Mouse (Mus musculus): Measurements from ENCODE around the gene Gipc3.

Gipc3 gene

GRCm38 (mm10) chr10:81346453-81347067 lies 3.5 kb upstream of the Gipc3 start:
- DNase-seq (ENCODE audit: inconsistent ontology term) = peak; percentile 53

DNA sequence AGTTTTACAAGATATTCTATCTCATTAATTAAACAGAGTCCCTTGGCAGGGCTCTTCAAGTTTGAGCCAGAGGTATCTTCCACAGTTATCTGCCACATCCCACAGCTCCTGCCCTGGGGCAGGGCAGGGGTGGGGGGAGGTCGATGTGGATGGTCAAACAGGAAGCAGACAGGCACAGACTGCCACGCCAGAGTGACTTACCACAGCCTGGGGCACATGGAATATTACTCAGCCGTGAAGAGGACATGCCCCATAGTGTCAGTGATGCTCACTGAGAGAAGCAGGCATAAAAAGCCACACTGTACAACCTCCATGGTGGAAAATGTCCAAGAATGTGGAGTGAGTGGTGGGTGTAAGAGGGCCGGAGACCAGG lies 2.1 kb upstream of the Gipc3 start:
- DNase-seq (ENCODE audit: inconsistent ontology term) = peak; percentile 31

GRCm38 (mm10) chr10:81344421-81345161 lies 1.5 kb upstream of the Gipc3 start:
- no peak for DNase-seq (ENCODE audit: inconsistent ontology term)

GRCm38 (mm10) chr10:81341333-81341949 lies 1.6 kb downstream of the Gipc3 start:
- peak; percentile 65 for DNase-seq (ENCODE audit: inconsistent ontology term)

DNA sequence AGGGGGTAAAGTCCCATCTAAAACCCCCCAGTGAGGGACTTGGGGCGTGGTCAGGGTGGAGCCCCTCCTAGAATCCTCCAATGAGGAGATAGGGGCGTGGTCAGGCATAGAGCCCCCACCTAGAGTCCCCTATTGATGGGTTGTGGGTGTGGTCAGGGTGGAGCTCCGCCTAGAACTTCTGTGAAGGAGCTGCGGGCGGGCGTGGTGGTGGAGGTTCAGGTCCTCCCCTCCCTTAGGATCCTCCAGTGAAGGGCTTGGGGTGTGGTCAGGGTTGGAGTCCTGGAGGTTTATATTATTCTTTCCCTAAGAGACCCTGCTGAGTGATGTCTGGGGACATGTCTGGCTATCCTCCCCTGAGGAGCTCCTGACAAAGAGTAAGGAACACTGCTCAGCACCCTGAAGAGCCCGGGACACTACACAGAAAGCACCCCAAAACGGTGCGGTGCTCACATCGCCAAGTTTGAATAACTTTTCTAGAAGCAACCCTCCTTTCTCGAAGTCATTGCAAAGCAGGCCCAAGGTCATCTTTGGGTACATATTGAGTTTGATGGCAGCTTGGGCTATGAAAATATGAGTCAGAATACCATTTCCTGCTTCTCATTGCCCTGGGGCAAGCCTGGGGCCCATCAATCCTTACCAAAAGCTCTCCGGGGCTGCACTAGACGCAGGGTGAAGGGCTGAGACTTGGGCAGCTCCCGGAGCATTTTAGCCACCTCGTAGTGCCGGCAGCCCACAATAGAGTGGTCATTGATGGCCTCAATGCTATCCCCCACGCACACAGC lies 2.3 kb downstream of the Gipc3 start:
- DNase-seq (ENCODE audit: inconsistent ontology term) = no peak

- DNase-seq (ENCODE audit: inconsistent ontology term) = no peak
These were observed 6.5 kb downstream of the Gipc3 start for GRCm38 (mm10) chr10:81336558-81336957.

DNA sequence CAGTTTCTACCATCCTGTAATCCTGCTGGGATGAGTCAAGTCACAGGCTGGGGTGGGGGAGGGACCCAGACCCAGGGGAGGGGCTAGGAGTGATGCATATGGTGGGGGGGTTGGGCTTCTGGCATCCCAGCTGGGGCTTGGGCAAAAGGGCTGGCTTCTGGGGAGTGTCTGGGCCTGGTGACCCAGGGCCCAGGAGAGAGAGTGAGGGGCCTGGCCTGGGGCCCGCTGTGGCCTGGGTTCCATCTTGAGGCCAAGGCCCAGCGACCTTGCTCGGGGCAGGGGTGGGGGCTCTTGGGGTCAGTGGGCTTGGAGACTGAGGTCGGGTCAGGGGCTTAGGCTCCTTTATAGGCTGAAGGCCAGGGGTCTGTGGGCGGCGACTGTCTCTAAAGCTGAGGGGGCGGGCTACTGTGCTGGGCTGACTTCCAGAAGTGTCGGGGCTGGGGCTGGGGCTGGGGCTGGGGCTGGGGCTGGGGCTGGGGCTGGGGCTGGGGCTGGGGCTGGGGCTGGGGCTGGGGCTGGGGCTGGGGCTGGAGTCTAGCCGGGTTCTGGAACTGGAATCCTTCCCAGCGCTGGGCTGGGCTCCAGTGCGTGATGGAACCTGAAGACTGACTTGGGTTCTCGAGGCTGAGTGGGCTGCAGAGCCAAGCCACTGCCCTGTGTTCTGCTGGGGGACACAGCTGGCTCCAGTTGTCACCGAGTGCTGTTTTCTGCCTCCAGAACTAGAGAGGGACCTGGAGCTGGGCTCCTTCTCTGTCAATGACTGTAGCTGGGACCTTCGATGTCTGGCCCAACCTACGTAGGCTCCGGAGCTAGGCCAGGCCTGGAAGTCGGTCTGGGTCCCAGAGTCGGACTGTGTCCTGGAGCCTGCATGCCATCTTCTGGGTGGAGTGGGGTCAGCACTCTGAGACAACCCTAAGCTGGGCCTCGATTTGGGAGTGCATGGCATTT lies 7.4 kb downstream of the Gipc3 start:
- peak; percentile 60 for DNase-seq (ENCODE audit: inconsistent ontology term)

GRCm38 (mm10) chr10:81334324-81334723 lies 8.7 kb downstream of the Gipc3 start:
- no peak for DNase-seq (ENCODE audit: inconsistent ontology term)

DNA sequence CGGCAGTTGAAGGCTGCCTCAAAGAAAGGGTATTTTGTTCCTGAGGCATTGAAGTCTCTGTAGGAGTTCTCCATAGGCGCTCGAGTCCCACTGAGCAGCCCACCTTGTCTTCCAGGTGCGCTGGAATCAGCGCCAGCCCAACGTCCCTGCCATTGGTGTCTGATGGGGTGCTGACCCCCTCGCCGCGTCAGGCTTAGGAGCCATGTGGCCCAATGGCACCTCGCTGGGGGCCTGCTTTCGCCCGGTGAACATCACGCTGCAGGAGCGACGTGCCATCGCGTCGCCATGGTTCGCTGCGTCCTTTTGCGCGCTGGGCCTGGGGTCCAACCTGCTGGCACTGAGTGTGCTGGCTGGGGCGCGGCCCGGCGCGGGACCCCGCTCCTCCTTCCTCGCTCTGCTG lies 10.8 kb downstream of the Gipc3 start:
- no peak for DNase-seq (ENCODE audit: inconsistent ontology term)

GRCm38 (mm10) chr10:81330007-81330406 lies 13.1 kb downstream of the Gipc3 start:
- no peak for DNase-seq (ENCODE audit: inconsistent ontology term)

DNA sequence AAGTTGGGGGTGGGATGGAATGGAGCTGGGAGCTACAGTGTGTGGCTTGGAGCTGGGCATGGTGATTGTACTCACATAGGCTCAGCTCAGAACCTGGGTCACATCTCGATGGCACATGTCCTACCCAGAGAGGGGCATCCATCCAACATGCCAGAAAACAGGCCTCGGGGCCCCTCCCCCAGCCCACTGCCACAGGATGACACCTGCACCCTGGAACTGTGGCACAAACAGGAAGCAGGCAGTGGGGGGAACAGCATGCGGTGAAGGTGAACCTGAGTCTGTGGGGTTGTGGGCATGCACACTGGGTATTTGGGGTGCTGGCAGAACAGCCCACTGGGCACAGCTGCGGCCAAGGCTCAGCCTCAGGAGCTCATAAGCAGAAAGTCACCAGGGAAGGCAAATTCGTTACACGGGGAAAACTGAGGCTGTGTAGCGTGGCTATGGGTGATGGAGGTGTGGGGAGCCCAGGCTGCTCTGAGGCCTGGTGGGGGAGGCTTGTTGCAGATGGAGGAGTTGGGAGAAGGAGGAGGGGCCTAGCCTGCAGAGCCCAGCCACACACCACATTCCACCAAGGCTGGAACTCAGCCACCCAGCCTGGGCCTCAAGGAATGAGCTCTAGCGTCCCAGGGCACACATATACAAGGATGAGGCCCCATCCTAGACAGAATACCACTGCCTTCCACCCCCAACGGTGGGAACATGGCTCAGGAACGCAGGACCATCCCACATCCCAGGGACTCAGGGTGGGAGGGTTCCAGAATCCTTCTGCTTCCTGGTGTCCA lies 13.7 kb downstream of the Gipc3 start:
- DNase-seq (ENCODE audit: inconsistent ontology term) = peak; percentile 69

- DNase-seq (ENCODE audit: inconsistent ontology term) = no peak
These were observed 14.7 kb downstream of the Gipc3 start, which contains the start of gene Tbxa2r for GRCm38 (mm10) chr10:81328386-81328785. Gene Tbxa2r, plus strand, starts transcription at chr10:81328731.

DNA sequence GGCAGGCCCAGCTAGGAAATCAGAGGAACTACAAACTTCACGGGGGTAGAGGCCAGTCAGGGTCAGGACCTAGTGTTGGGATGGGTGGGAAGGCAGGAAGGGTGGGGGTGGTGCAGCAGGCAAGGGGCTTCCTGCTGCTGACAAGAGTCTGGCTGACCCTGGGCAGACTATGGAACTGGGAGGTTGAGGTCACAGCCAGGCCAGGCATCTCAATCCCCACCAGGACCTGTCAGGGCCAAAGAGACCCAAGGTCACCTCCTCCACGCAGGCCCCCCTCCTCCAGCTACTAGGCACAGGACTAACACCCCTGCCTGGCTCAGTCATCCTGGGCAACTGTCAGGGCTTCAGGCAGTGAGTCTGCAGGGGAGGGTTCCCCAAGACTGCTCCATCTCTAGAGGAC lies 15.1 kb downstream of the Gipc3 start:
- no peak for DNase-seq (ENCODE audit: inconsistent ontology term)

DNA sequence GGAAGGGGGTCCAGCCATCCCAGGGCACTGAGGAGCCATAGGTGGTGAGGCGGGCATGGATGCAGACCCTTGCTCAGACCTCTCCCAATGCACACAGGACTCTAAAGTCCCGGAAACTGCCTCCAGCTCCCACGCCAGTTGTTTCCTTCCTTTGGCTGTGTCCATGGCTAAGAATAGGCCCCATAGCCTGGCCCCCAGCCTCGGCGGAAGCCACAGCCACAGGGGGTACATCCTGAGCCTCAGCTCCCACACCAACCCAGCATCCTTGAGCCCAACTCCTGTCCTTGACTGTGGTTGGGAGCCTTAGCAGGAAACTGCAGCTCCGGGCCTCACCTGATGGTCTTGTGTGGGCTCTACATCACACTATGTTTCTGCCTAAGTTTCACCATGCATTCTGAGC lies 16.2 kb downstream of the Gipc3 start:
- no peak for DNase-seq (ENCODE audit: inconsistent ontology term)

DNA sequence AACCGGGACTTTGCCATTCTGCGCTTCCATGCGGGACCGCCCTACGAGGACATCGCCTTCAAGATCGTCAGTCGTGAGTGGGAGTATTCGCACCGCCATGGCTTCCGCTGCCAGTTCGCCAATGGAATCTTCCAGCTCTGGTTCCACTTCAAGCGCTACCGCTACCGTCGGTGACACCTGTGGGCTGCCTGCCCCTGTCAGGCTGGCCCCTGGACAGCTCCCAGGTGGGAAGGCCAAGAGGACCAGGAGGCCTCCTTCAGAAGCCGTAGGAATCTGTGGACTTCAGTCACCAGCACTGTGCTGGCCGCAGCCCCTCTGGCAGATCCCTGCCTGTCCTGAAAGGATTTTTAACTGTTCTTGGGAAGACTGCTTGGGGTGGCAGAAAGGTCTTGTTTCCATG lies 17.3 kb downstream of the Gipc3 start:
- DNase-seq (ENCODE audit: inconsistent ontology term) = no peak

DNA sequence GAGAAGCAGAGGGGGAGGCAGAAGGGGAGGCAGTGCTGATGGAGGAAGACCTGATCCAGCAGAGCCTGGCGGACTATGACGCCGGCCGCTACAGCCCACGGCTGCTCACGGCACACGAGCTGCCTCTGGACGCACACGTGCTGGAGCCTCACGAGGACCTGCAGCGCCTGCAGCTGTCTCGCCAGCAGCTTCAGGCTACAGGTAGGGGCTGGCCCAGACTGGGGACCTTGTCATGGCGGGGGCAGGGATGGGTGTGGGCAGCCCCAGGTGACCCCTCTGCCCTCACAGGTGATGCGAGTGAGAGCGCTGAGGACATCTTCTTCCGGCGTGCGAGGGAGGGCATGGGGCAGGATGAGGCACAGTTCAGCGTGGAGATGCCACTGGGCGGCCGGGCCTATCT lies 17.9 kb downstream of the Gipc3 start:
- no peak for DNase-seq (ENCODE audit: inconsistent ontology term)

GRCm38 (mm10) chr10:81323791-81324530 lies 19.1 kb downstream of the Gipc3 start:
- DNase-seq (ENCODE audit: inconsistent ontology term) = no peak

GRCm38 (mm10) chr10:81323141-81323775 lies 19.8 kb downstream of the Gipc3 start:
- no peak for DNase-seq (ENCODE audit: inconsistent ontology term)

- no peak for DNase-seq (ENCODE audit: inconsistent ontology term)
These were observed 20.6 kb downstream of the Gipc3 start for GRCm38 (mm10) chr10:81322444-81322843.

Measured in Muller cell, postnatal 12 days (primary cell).